Mouse (Mus musculus): ENCODE results near the gene Epb41l1. TPM values are rescaled to one million over a fixed set of nuclear protein-coding genes. Genes with fewer than 3 reads are reported as not detected.
A peak's percentile ranks its signal among the peaks of the same experiment; 100 is the strongest.

Epb41l1 gene
- polyA plus RNA-seq, 1 experiment from 2014 or later = 18.5 TPM

DNA sequence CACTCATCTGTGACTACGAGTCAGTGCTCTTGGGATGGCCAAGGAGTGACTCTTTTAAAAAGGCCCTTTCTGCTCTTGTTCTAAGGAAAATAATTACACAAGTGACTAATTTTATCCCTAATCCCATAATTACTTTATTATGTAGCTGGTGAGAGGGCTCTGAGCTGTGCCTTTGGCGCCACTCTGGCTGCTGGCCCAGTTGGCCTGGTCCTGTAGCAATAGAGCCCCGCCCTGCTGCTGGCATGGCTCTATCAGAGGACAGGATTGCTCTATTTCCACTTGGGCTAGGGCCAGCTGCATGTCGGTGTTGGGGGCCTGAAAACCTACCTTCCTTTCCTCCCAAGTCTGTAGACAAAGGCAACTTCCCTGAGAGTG is 36.6 kb downstream of the Epb41l1 start:
- peaks cover 7% of the 10 kb centered on the region; the same call in 1 of the 2 replicates for H3K4me1 ChIP-seq (ENCODE audit: control insufficient read depth, insufficient read depth, low read length)
- no peak for ATAC-seq
- peaks cover 4% of the 10 kb centered on the region; the same call in 1 of the 2 replicates for H3K36me3 ChIP-seq (ENCODE audit: control insufficient read depth, insufficient read depth, low read length)
- 46% methylated on average over 4 of the region's 4 CpGs for WGBS
- no peak overlapping the region for H3K9ac ChIP-seq (ENCODE audit: low read depth, low read length)
- H3K4me2 ChIP-seq (ENCODE audit: low read length) = no peak overlapping the region
- no peaks in the 10 kb centered on the region for H3K27me3 ChIP-seq (ENCODE audit: control insufficient read depth, insufficient read depth, low read depth, low read length)
- no peak overlapping the region for H3K4me3 ChIP-seq (ENCODE audit: low read depth, low read length)
- H3K27ac ChIP-seq (ENCODE audit: low read length) = no peak overlapping the region
- H3K9me3 ChIP-seq (replicated peaks; ENCODE audit: control insufficient read depth, low read length, poor library complexity, severe bottlenecking) = no peaks in the 10 kb centered on the region

DNA sequence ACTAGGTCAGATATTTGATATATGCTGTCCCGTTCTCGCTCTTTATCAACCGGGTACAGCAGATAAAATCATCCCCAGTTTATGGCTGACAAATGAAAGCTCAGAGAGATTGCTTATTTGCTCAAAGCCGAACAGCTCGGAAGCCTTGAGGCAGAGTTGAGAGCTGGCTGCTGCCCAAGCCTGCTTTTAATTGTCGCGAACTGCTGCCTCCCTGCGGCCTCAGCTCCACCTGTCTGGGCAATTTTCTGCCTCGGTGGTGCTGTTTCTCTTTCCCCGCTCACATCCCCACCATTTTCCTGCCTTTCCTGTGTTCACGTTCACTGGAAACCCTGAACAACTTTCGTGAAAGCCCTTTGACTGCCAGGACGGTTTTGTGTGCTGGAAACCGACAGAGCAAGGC is 39.8 kb downstream of the Epb41l1 start:
- 26% methylated on average over 14 of the region's 14 CpGs for WGBS
- H3K27me3 ChIP-seq (ENCODE audit: control insufficient read depth, insufficient read depth, low read depth, low read length) = no peaks in the 10 kb centered on the region
- H3K27ac ChIP-seq (ENCODE audit: low read length) = no peak overlapping the region
- H3K4me3 ChIP-seq (ENCODE audit: low read depth, low read length) = no peak overlapping the region
- no peak for ATAC-seq
- H3K36me3 ChIP-seq (ENCODE audit: control insufficient read depth, insufficient read depth, low read length) = peaks cover 2% of the 10 kb centered on the region; the same call in 1 of the 2 replicates
- H3K4me2 ChIP-seq (ENCODE audit: low read length) = no peak overlapping the region
- peaks cover 12% of the 10 kb centered on the region; the same call in 1 of the 2 replicates for H3K4me1 ChIP-seq (ENCODE audit: control insufficient read depth, insufficient read depth, low read length)
- H3K9ac ChIP-seq (ENCODE audit: low read depth, low read length) = no peak overlapping the region
- no peaks in the 10 kb centered on the region for H3K9me3 ChIP-seq (replicated peaks; ENCODE audit: control insufficient read depth, low read length, poor library complexity, severe bottlenecking)

DNA sequence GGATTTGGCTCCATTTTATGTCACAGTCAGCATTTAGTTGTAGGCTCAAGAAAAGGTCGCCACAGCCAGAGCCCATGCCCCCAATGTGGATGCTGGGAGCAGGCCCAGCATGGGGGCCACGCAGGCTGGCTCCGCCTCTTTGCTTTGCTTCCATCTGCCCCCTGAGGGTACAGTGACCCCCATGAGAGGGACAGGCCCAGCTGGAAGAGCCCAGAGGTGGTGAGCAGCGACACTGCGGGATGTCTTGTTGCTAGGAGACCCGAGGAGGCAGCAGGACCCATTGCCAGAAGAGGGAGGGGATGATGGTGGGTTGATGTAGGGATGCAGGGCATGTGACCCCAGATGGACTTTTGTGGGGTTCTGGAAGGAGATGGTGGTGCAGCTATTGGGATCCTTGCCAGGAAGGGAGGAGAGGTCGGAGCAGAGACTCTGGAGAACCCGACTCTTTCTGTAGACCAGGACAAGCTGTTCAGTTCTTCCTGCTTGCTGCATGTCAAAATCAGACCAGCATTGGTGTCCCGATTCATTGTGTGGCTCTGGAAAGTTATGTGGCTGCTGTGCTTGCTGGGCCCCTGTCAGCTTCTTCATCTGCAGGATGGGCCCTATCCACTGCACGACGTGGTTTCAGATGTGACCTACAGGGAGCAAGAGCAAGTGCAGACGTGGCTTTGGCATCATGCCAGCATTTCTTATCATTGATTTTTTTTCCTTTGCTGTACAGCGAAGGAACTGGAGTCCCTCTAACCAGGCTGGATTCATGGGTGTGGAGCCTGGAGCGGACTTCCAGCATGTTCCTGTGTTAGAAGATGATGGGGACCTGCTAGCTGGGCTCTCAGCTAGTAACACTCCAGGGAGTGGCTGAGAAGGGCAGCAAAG is 41.7 kb downstream of the Epb41l1 start:
- Histone ChIP-seq H3K9me3 (replicated peaks; ENCODE audit: control insufficient read depth, low read length, poor library complexity, severe bottlenecking) (no peaks in the 10 kb centered on the region), H3K4me1 (ENCODE audit: control insufficient read depth, insufficient read depth, low read length) (peaks cover 12% of the 10 kb centered on the region; the same call in 1 of the 2 replicates), H3K27me3 (ENCODE audit: control insufficient read depth, insufficient read depth, low read depth, low read length) (no peaks in the 10 kb centered on the region), H3K27ac (ENCODE audit: low read length) (no peak overlapping the region), H3K4me3 (ENCODE audit: low read depth, low read length) (no peak overlapping the region), H3K9ac (ENCODE audit: low read depth, low read length) (no peak overlapping the region), H3K4me2 (ENCODE audit: low read length) (no peak overlapping the region), H3K36me3 (ENCODE audit: control insufficient read depth, insufficient read depth, low read length) (no peaks in the 10 kb centered on the region)
- ATAC-seq = peak; percentile 37; the same call in 1 of the 2 replicates
- WGBS = 38% methylated on average over 14 of the region's 14 CpGs

DNA sequence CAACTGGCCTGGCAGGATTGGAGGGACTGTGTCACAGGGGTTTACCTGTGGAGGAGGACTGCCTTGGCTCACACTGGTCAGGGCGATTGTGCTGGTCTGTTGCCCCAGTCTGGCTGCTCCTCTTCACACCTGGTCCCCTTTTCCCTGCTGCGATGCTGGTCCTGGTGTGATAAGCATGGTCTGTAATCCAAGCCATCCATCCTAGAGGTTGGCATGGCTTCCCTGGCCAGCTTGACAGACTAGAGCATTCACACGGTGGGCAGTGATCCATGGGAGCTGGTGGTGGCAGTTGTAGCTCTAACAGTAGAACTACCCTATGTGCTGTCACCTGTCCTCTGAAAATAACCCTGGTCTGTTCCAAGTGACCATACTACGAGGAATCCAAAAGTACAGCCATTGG is 43.7 kb downstream of the Epb41l1 start:
- WGBS = 85% methylated on average over 4 of the region's 4 CpGs
- Histone ChIP-seq H3K4me2 (ENCODE audit: low read length) (no peak overlapping the region), H3K9me3 (replicated peaks; ENCODE audit: control insufficient read depth, low read length, poor library complexity, severe bottlenecking) (no peaks in the 10 kb centered on the region), H3K4me3 (ENCODE audit: low read depth, low read length) (no peak overlapping the region), H3K4me1 (ENCODE audit: control insufficient read depth, insufficient read depth, low read length) (peaks cover 12% of the 10 kb centered on the region; the same call in 1 of the 2 replicates), H3K9ac (ENCODE audit: low read depth, low read length) (no peak overlapping the region), H3K27me3 (ENCODE audit: control insufficient read depth, insufficient read depth, low read depth, low read length) (no peaks in the 10 kb centered on the region), H3K27ac (ENCODE audit: low read length) (no peak overlapping the region), H3K36me3 (ENCODE audit: control insufficient read depth, insufficient read depth, low read length) (no peaks in the 10 kb centered on the region)
- ATAC-seq = no peak

DNA sequence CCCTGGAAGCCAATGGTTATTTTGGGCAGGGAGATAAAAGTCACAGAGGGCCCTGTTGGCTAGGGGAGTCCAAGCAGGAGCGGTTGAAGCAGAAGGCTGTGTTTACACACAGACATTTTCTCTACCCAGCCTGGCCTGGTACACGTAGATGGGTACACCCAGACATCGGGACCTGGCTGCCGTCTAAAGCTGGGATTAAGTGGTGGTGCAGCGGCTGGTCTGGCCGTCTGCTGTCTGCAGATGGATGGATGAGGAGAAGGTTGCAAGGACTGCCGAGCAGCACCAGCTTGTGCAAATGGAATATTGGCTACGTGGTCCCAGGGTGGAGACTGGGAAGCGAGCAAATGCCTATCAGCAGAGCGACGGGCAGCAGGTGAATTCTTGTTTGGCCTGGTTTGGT is 46.8 kb downstream of the Epb41l1 start:
- H3K9me3 ChIP-seq (replicated peaks; ENCODE audit: control insufficient read depth, low read length, poor library complexity, severe bottlenecking) = no peaks in the 10 kb centered on the region
- H3K27me3 ChIP-seq (ENCODE audit: control insufficient read depth, insufficient read depth, low read depth, low read length) = no peaks in the 10 kb centered on the region
- ATAC-seq = no peak
- peaks cover 3% of the 10 kb centered on the region; the same call in 1 of the 2 replicates for H3K4me1 ChIP-seq (ENCODE audit: control insufficient read depth, insufficient read depth, low read length)
- no peak overlapping the region for H3K27ac ChIP-seq (ENCODE audit: low read length)
- H3K4me2 ChIP-seq (ENCODE audit: low read length) = no peak overlapping the region
- H3K36me3 ChIP-seq (ENCODE audit: control insufficient read depth, insufficient read depth, low read length) = no peaks in the 10 kb centered on the region
- H3K4me3 ChIP-seq (ENCODE audit: low read depth, low read length) = no peak overlapping the region
- no peak overlapping the region for H3K9ac ChIP-seq (ENCODE audit: low read depth, low read length)
- 84% methylated on average over 11 of the region's 11 CpGs for WGBS

DNA sequence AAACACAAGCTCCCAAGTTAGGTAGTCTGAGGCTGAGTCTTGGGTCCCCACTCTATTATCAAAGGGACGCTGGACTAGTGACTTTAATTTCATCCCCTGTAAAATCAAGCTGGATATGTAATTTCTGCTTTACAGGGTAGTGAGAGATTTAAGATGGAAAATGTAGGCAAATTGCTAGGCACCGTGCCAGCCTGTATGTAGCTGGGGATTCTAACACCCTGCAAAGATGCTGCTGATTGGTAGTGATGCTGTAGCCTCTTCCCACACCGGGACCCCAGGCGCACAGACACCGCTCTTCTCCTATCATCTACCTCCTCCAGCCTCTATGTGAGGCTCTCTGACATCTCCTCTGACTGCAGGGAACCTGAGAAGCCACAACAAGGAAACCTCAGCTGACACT is 48.2 kb downstream of the Epb41l1 start:
- Histone ChIP-seq H3K9ac (ENCODE audit: low read depth, low read length) (no peak overlapping the region), H3K4me3 (ENCODE audit: low read depth, low read length) (no peak overlapping the region), H3K27me3 (ENCODE audit: control insufficient read depth, insufficient read depth, low read depth, low read length) (no peaks in the 10 kb centered on the region), H3K4me1 (ENCODE audit: control insufficient read depth, insufficient read depth, low read length) (no peaks in the 10 kb centered on the region), H3K9me3 (replicated peaks; ENCODE audit: control insufficient read depth, low read length, poor library complexity, severe bottlenecking) (no peaks in the 10 kb centered on the region), H3K4me2 (ENCODE audit: low read length) (no peak overlapping the region), H3K36me3 (ENCODE audit: control insufficient read depth, insufficient read depth, low read length) (no peaks in the 10 kb centered on the region), H3K27ac (ENCODE audit: low read length) (no peak overlapping the region)
- 93% methylated on average over 5 of the region's 5 CpGs for WGBS
- ATAC-seq = no peak

DNA sequence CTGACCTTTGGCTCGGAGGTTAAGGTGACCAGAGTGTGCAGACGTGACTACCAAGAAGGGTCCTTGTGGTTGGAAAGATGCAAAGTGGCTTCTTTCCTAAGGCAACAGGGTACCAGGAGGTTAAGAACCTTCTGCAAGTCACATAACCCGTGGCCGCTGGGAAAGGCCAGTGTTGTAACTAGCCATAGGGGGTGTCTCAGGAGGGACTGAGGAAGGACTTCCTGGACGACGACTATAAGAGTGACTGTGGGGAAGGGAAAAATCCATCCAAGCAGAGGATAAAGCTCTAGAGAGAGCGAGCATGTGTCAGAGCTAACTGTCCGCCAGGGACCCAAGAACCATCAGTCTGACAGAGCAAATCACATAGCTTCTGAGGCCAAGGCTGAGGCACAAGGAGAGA is 48.8 kb downstream of the Epb41l1 start:
- no peaks in the 10 kb centered on the region for H3K27me3 ChIP-seq (ENCODE audit: control insufficient read depth, insufficient read depth, low read depth, low read length)
- 0 out of 2 replicates have a peak, but pooled peaks cover 2% of the 10 kb centered on the region for H3K4me1 ChIP-seq (ENCODE audit: control insufficient read depth, insufficient read depth, low read length)
- no peak overlapping the region for H3K4me3 ChIP-seq (ENCODE audit: low read depth, low read length)
- no peaks in the 10 kb centered on the region for H3K9me3 ChIP-seq (replicated peaks; ENCODE audit: control insufficient read depth, low read length, poor library complexity, severe bottlenecking)
- H3K36me3 ChIP-seq (ENCODE audit: control insufficient read depth, insufficient read depth, low read length) = no peaks in the 10 kb centered on the region
- WGBS = 82% methylated on average over 8 of the region's 8 CpGs
- no peak overlapping the region for H3K9ac ChIP-seq (ENCODE audit: low read depth, low read length)
- H3K4me2 ChIP-seq (ENCODE audit: low read length) = no peak overlapping the region
- no peak for ATAC-seq
- no peak overlapping the region for H3K27ac ChIP-seq (ENCODE audit: low read length)

DNA sequence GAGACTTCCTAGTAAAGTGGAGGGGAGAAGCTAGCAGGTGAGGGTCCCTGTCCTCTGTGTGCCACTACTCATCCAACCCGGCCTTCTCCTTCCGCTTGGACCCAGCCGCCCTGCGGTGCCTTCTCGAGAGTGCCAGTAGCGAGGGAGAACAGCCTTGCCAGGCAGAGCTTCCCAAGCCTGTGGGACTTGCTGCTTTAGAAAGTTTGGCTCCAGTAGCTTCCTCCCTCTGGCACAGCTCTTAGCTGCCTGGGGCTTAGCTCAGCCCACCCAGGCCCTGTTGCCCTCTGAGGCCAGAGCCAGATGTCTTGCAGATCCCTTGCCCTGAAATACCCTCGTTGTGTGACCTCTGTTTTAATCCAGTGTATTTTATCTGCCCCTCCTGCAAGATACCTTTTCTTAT is 50.2 kb downstream of the Epb41l1 start:
- no peak for ATAC-seq
- no peaks in the 10 kb centered on the region for H3K9me3 ChIP-seq (replicated peaks; ENCODE audit: control insufficient read depth, low read length, poor library complexity, severe bottlenecking)
- H3K27me3 ChIP-seq (ENCODE audit: control insufficient read depth, insufficient read depth, low read depth, low read length) = no peaks in the 10 kb centered on the region
- no peak overlapping the region for H3K27ac ChIP-seq (ENCODE audit: low read length)
- no peak overlapping the region for H3K4me2 ChIP-seq (ENCODE audit: low read length)
- H3K4me1 ChIP-seq (ENCODE audit: control insufficient read depth, insufficient read depth, low read length) = peaks cover 9% of the 10 kb centered on the region
- 80% methylated on average over 5 of the region's 7 CpGs for WGBS
- H3K4me3 ChIP-seq (ENCODE audit: low read depth, low read length) = no peak overlapping the region
- H3K36me3 ChIP-seq (ENCODE audit: control insufficient read depth, insufficient read depth, low read length) = no peaks in the 10 kb centered on the region
- H3K9ac ChIP-seq (ENCODE audit: low read depth, low read length) = no peak overlapping the region

DNA sequence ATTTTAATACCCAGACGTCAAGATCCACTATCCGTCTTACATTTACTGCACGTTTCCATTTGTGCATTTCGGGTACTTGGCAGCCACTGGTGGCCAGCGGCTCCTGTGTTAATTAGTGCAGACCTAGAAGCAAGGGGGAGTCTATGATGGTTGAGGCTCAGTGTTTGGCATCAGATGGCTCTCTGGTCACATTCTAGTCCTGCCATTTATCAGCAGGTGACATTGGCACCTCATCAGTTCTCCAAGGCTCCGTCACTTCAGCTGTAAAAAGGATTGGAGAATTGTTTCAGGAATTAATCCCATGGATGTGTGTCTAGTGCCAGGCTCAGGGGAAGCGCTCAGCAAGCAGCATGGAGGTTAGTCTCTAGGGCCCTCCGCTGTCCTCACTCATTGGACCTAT is 51.6 kb downstream of the Epb41l1 start:
- 84% methylated on average over 8 of the region's 8 CpGs for WGBS
- no peaks in the 10 kb centered on the region for H3K36me3 ChIP-seq (ENCODE audit: control insufficient read depth, insufficient read depth, low read length)
- no peaks in the 10 kb centered on the region for H3K27me3 ChIP-seq (ENCODE audit: control insufficient read depth, insufficient read depth, low read depth, low read length)
- H3K4me1 ChIP-seq (ENCODE audit: control insufficient read depth, insufficient read depth, low read length) = peaks cover 19% of the 10 kb centered on the region
- no peak for ATAC-seq
- no peak overlapping the region for H3K4me3 ChIP-seq (ENCODE audit: low read depth, low read length)
- no peak overlapping the region for H3K9ac ChIP-seq (ENCODE audit: low read depth, low read length)
- no peaks in the 10 kb centered on the region for H3K9me3 ChIP-seq (replicated peaks; ENCODE audit: control insufficient read depth, low read length, poor library complexity, severe bottlenecking)
- H3K27ac ChIP-seq (ENCODE audit: low read length) = no peak overlapping the region
- no peak overlapping the region for H3K4me2 ChIP-seq (ENCODE audit: low read length)

Measured in midbrain, embryonic 16.5 days (tissue).